Mouse (Mus musculus) MEL (cell line): Measurements from ENCODE around the gene Gm12248.

Experiments
- CTCF ChIP-seq, 3 experiments: IDR thresholded peaks in 2 of 3; conservative IDR thresholded peaks in 1 of 3; 2 replicates each; pipeline ENCODE4 v1.5.1; 2011 to 2012; ENCODE audit warnings: low read length in 3 of 3, low read depth in 2 of 3, mild to moderate bottlenecking in 2 of 3, improper control_type of control experiment in 1 of 3, inconsistent platforms in 1 of 3, mixed read lengths in 1 of 3, moderate library complexity in 1 of 3; ENCODE audit not compliant: control insufficient read depth in 1 of 3, insufficient read depth in 1 of 3, poor library complexity in 1 of 3, severe bottlenecking in 1 of 3
- JUND ChIP-seq: IDR thresholded peaks from 2 replicates; pipeline ENCODE4 v1.6.1; 2011; ENCODE audit warnings: low read depth, mild to moderate bottlenecking, improper control_type of control experiment, low read length
- MEF2A ChIP-seq: IDR thresholded peaks from 2 replicates; pipeline ENCODE4 v1.6.1; 2014; ENCODE audit warnings: low read depth, mild to moderate bottlenecking, inconsistent platforms, low read length, improper control_type of control experiment; ENCODE audit not compliant: poor library complexity, insufficient replicate concordance, severe bottlenecking; ENCODE audit errors: extremely low read depth
- RCOR1 ChIP-seq: IDR thresholded peaks from 2 replicates; pipeline ENCODE4 v1.6.1; 2012; ENCODE audit warnings: low read depth, mild to moderate bottlenecking, inconsistent platforms, low read length, improper control_type of control experiment
- USF1 ChIP-seq: IDR thresholded peaks from 2 replicates; pipeline ENCODE4 v1.6.1; 2014; ENCODE audit warnings: low read depth, mild to moderate bottlenecking, inconsistent platforms, low read length, improper control_type of control experiment, moderate library complexity
- ZC3H11A ChIP-seq: IDR thresholded peaks from 2 replicates; pipeline ENCODE4 v1.6.1; 2012; ENCODE audit warnings: low read depth, mild to moderate bottlenecking, inconsistent platforms, low read length, improper control_type of control experiment

- TF ChIP-seq MEF2A (no peak), JUND (no peak), ZC3H11A (no peak), USF1 (no peak), RCOR1 (no peak), CTCF (IDR thresholded peaks at IDR 0.05 in 2 of 3, conservative IDR thresholded peaks at IDR 0.05 in 1 of 3; ENCODE audit: control insufficient read depth in 1 of 3, insufficient read depth in 1 of 3, low read depth in 2 of 3, low read length in 3 of 3, poor library complexity in 1 of 3, severe bottlenecking in 1 of 3) (no peak)
Observed at GRCm38 (mm10) chr11:58132026-58132425, 39.1 kb upstream of the Gm12248 start.
